ENCODE assay signal across 10 mouse cellular contexts in genomic region chr11:98339679-98340287, GRCm38 (mm10). TPM values are rescaled to one million over a fixed set of nuclear protein-coding genes. Genes with fewer than 3 reads are reported as not detected.
A peak's percentile ranks its signal among the peaks of the same experiment; 100 is the strongest.
DNase-seq lines count a peak whose midpoint lies in the region; ATAC-seq lines count a peak whose summit lies in the region.
"Had no signal": no experiment of that assay in that cellular context is flagged by ENCODE, and none has a peak within 500 bp of the region (broad histone marks: within the 10 kb centered on the region; RNA-seq: fewer than 3 reads in every experiment).

No protein-coding gene starts in this region.

- H3K4me1 ChIP-seq in heart, embryonic 10.5 days, result peaks cover 38% of the 10 kb centered on the region
- H3K4me1 ChIP-seq in limb, embryonic 15.5 days, result peaks cover 31% of the 10 kb centered on the region

- H3K27me3 ChIP-seq in heart, embryonic 10.5 days (ENCODE audit: insufficient read depth, poor library complexity, severe bottlenecking), result peaks cover 90% of the 10 kb centered on the region
- peaks cover 83% of the 10 kb centered on the region for H3K27me3 ChIP-seq in limb, embryonic 15.5 days

- H3K4me3 ChIP-seq in heart, embryonic 10.5 days, result peak overlapping the region; percentile 62
- peak overlapping the region; percentile 53 for H3K4me3 ChIP-seq in limb, embryonic 15.5 days

- H3K36me3 ChIP-seq in heart, embryonic 10.5 days, result no peaks in the 10 kb centered on the region
- H3K36me3 ChIP-seq in limb, embryonic 15.5 days, result no peaks in the 10 kb centered on the region

- H3K27ac ChIP-seq in heart, embryonic 10.5 days, result no peak overlapping the region
- H3K27ac ChIP-seq in limb, embryonic 15.5 days, result no peak overlapping the region

- no peak for DNase-seq in heart, embryonic 10.5 days (ENCODE audit: low spot score)
- no peak for DNase-seq in heart, adult 8-10 months (ENCODE audit: low spot score)
- DNase-seq in spleen, adult 18-20 months, result peak; percentile 31 to 42
- DNase-seq in spleen, adult 12 weeks (ENCODE audit: low spot score), result no peak
- DNase-seq in adrenal gland, postnatal 4 days (ENCODE audit: low spot score in 2 of 2), result no peak
- DNase-seq in gastrocnemius, postnatal 25 days, result no peak
- DNase-seq: adrenal gland, adult 8-10 months had no signal

- 10% methylated on average over 11 of the region's 11 CpGs for WGBS in heart, embryonic 10.5 days
- 13% methylated on average over 11 of the region's 11 CpGs for WGBS in limb, embryonic 15.5 days

- H3K9me3 ChIP-seq in heart, embryonic 10.5 days, result no peaks in the 10 kb centered on the region
- H3K9me3 ChIP-seq in limb, embryonic 15.5 days, result no peaks in the 10 kb centered on the region

- H3K9ac ChIP-seq in limb, embryonic 15.5 days, result no peak overlapping the region

- ATAC-seq in limb, embryonic 15.5 days (ENCODE audit: insufficient number of reproducible peaks, low FRiP score, low TSS enrichment, low read depth), result no peak
- ATAC-seq in erythroid progenitor cell, adult 5-6 weeks (replicated peaks; ENCODE audit: low FRiP score, poor library complexity, severe bottlenecking), result no peak

- H3K4me2 ChIP-seq in limb, embryonic 15.5 days, result peak overlapping the region; percentile 99

RNA-seq across cellular contexts. Expression of gene Ppp1r1b, which starts 8.4 kb away (rescaled TPM):
- polyA plus RNA-seq in heart, embryonic 10.5 days (2016; fragmentation: Nextera tagmentation; extraction: Ambion mirVana), result 8.1 and 20.1 TPM in 2 replicates
- total RNA-seq in heart, adult 8-10 months (2022), result 10 to 100 TPM in 2 of 4 experiments, 1 to 10 TPM in 2; 4.0 to 11.3 (median 7.1) TPM
- 3.7 and 4.3 TPM in 2 replicates for polyA plus RNA-seq in limb, embryonic 15.5 days (2015; fragmentation: Nextera tagmentation; extraction: Ambion mirVana)
- not detected in 2 replicates for total RNA-seq in erythroid progenitor cell, adult 5-6 weeks (2015; ENCODE audit: low replicate concordance)
- total RNA-seq in erythroid progenitor cell, adult 5-6 weeks (2017; ENCODE audit: low replicate concordance), result not detected in 2 replicates
- 1 to 10 TPM; 1.3 to 1.9 TPM for total RNA-seq in adrenal gland, postnatal 4 days (2021)
- total RNA-seq in gastrocnemius, postnatal 25 days (2021), result under 1 TPM in 1 of 2 experiments, not detected in 1; 0.35 TPM

RNA-seq across cellular contexts. Expression of gene Neurod2, which starts 10.3 kb away (rescaled TPM):
- polyA plus RNA-seq in heart, embryonic 10.5 days (2016; fragmentation: Nextera tagmentation; extraction: Ambion mirVana), result not detected in 2 replicates
- not detected for total RNA-seq in heart, adult 8-10 months (2022)
- not detected in 2 replicates for polyA plus RNA-seq in limb, embryonic 15.5 days (2015; fragmentation: Nextera tagmentation; extraction: Ambion mirVana)
- not detected in 2 replicates for total RNA-seq in erythroid progenitor cell, adult 5-6 weeks (2015; ENCODE audit: low replicate concordance)
- not detected in 2 replicates for total RNA-seq in erythroid progenitor cell, adult 5-6 weeks (2017; ENCODE audit: low replicate concordance)
- total RNA-seq in adrenal gland, postnatal 4 days (2021), result under 1 TPM in 1 of 2 experiments, not detected in 1; 0.34 TPM
- total RNA-seq in gastrocnemius, postnatal 25 days (2021), result not detected
- total RNA-seq: adrenal gland, adult 8-10 months; gastrocnemius, adult 8-10 months had no signal

RNA-seq across cellular contexts. Expression of gene Stard3, which starts 18.4 kb away (rescaled TPM):
- 51.0 and 53.0 TPM in 2 replicates for polyA plus RNA-seq in heart, embryonic 10.5 days (2016; fragmentation: Nextera tagmentation; extraction: Ambion mirVana)
- 10 to 100 TPM; 17.2 to 28.8 (median 23.7) TPM for total RNA-seq in heart, adult 8-10 months (2022)
- 36.6 and 40.1 TPM in 2 replicates for polyA plus RNA-seq in limb, embryonic 15.5 days (2015; fragmentation: Nextera tagmentation; extraction: Ambion mirVana)
- total RNA-seq in erythroid progenitor cell, adult 5-6 weeks (2015; ENCODE audit: low replicate concordance), result 4.6 and 8.3 TPM in 2 replicates
- 5.6 and 7.6 TPM in 2 replicates for total RNA-seq in erythroid progenitor cell, adult 5-6 weeks (2017; ENCODE audit: low replicate concordance)
- 10 to 100 TPM; 30.3 to 30.9 TPM for total RNA-seq in adrenal gland, postnatal 4 days (2021)
- total RNA-seq in gastrocnemius, postnatal 25 days (2021), result 10 to 100 TPM in 1 of 2 experiments, 1 to 10 TPM in 1; 9.6 to 11.8 TPM

RNA-seq across cellular contexts. Expression of gene Tcap, which starts 43.8 kb away (rescaled TPM):
- 86.0 and 159 TPM in 2 replicates for polyA plus RNA-seq in heart, embryonic 10.5 days (2016; fragmentation: Nextera tagmentation; extraction: Ambion mirVana)
- total RNA-seq in heart, adult 8-10 months (2022), result 1,000 to 10,000 TPM; 2,176 to 4,520 (median 3,450) TPM
- polyA plus RNA-seq in limb, embryonic 15.5 days (2015; fragmentation: Nextera tagmentation; extraction: Ambion mirVana), result 18.1 and 45.8 TPM in 2 replicates
- total RNA-seq in erythroid progenitor cell, adult 5-6 weeks (2015; ENCODE audit: low replicate concordance), result not detected in 2 replicates
- total RNA-seq in erythroid progenitor cell, adult 5-6 weeks (2017; ENCODE audit: low replicate concordance), result not detected in 2 replicates
- 10 to 100 TPM in 1 of 2 experiments, 1 to 10 TPM in 1; 8.6 to 16.7 TPM for total RNA-seq in adrenal gland, postnatal 4 days (2021)
- total RNA-seq in gastrocnemius, postnatal 25 days (2021), result 1,000 to 10,000 TPM; 2,256 to 3,626 TPM

RNA-seq across cellular contexts. Expression of gene Pnmt, which starts 46.5 kb away (rescaled TPM):
- 5.0 and 5.1 TPM in 2 replicates for polyA plus RNA-seq in heart, embryonic 10.5 days (2016; fragmentation: Nextera tagmentation; extraction: Ambion mirVana)
- total RNA-seq in heart, adult 8-10 months (2022), result 1 to 10 TPM in 3 of 4 experiments, not detected in 1; 1.2 to 1.6 (median 1.4) TPM
- 1.6 TPM in 2 replicates for polyA plus RNA-seq in limb, embryonic 15.5 days (2015; fragmentation: Nextera tagmentation; extraction: Ambion mirVana)
- not detected in 2 replicates for total RNA-seq in erythroid progenitor cell, adult 5-6 weeks (2015; ENCODE audit: low replicate concordance)
- not detected in 2 replicates for total RNA-seq in erythroid progenitor cell, adult 5-6 weeks (2017; ENCODE audit: low replicate concordance)
- total RNA-seq in adrenal gland, postnatal 4 days (2021), result 100 to 1,000 TPM; 686 to 903 TPM
- total RNA-seq in gastrocnemius, postnatal 25 days (2021), result 1 to 10 TPM in 1 of 2 experiments, under 1 TPM in 1; 0.87 to 2.9 TPM

Comparison
In these comparisons a context has a peak if more than half of its experiments do, and no peak if none do; other contexts are left out.
1. DNase-seq: peak in spleen, adult 18-20 months (2 of 2); none in heart, embryonic 10.5 days (single experiment), heart, adult 8-10 months (single experiment), spleen, adult 12 weeks (single experiment), adrenal gland, postnatal 4 days (0 of 2) and gastrocnemius, postnatal 25 days (single experiment).